Mouse (Mus musculus): ENCODE measurements around the gene Tjap1.

Tjap1 gene

DNA sequence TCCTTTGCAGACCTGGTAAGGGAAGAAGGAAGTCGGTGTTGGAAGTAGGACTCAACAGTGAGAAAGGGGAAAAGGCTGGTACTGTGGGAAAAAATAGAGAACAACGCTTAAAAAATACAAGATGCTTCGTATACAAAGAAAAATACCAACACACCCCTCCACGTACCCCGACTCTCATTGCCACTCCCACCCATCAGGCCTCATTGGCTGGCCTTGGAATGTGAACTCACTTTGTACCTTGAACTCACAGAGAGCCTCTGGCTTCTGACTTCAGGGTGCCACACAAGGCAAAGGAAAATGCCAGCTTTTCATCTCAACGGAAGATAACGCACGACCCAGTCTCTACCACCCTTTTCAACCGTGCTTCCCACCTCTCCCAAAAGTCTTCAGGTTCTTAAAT, 314 bp upstream of the Tjap1 start:
- DNase-seq (ENCODE audit: low spot score) = no peak

DNA sequence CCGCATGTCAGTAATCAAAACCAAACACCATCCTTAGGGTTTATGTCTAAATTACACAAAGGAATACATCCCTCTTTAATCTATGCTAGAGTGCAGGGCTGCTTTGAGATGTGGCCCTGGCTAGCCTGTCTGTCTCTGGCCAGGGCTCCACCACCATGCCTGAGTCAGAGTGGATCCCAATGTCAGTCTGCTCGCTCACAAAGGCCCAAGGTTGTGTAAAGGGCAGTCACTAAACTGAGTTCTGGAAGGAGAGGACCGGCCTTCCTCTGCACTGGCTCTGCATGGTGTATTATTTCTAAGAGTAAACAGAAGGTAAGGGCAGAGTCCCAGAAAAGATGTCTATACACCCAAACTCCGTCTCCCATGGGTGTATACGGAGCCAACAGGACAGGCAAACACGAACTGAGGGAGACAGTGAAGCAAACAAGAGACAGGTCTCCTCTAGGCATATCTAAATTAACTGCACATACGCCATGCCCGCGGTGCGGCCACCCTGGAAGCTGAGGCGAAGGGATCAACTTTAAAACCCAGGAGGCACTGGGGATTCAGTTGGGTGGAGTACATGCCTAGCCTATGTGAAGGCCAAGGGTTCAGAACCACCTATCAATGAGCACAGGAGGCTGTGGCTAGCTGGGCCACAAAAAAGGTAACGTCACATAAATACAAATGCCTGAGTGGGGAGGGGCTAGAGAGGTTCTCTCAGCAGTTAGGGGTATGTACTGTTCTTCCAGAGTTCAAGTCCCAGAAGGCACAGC, 4.6 kb downstream of the Tjap1 start:
- DNase-seq (ENCODE audit: low spot score) = no peak

DNA sequence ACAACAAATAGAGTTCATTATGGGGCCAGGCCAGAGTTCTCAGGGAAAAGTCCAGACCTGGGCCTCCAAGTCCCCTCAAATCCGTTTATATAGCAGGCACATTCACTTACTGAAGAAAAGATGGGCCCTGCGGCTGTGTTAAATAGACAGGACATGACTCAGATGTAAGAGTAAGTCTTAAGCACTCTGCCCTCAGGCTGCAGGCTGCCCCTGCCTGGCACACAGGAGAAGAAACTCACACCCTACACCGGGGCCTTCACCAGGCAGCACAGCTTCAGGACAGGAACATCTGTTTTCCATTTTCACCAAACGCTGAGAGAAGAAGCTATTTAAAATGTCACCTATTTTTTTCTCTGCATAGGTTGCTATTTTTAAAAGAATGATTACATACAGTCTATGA, 5.2 kb downstream of the Tjap1 start:
- no peak for DNase-seq (ENCODE audit: low spot score)

DNA sequence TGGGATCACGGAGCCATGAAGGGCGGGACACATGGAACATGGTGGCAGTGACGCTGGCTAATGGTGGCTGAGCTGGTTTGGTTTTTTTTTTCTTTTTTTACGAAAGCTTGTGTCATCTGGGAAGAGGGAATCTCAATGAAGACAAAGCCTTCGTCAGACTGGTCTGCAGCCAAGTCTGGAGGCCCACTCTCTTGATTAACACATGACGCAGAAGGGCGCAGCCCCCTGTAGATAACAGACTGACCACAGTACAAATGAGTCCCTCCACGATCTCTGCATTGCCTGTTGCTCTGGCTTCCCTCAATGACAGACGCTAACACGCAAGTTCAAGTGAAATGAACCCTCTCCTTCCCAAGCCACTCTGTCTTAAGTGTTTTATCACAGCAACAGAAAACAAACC, 7.3 kb downstream of the Tjap1 start:
- DNase-seq (ENCODE audit: low spot score) = no peak

DNA sequence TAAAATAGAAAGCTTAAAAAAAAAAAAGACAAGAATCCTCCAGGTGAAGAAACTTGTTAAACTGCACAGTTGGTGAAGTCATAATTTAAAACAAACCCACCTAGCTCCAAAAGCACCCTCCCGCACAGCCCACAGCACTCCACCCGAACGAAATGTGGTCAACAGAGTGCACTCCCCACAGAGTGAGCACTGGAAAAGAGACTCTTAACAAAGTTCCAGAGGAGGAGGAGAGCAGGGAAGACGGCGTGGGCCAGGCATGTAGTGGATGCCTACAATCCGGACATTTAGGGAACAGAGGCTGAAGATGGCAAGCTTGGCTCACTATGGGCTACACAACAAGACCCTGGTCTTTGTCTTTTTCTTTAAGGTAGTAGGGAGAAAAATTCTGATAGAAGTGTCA, 7.8 kb downstream of the Tjap1 start:
- no peak for DNase-seq (ENCODE audit: low spot score)

DNA sequence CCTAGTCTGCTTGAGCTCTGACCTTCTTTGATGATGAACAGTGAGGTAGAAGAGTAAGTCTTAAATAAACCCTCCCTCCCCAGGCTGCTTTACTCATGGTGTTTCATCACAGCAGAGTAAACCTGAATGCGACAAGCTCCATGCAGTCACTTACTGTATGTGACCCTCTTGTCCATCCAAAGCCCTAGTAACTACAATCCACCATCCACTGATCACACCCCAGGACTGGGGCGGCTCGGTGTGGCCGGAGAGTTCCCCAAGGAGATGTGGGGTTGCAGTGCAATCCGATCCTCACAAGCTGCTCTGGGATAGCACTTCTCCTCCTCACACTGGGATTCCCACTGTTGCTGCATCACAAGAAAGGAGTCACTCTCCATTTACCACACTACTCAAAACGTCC, 8.4 kb downstream of the Tjap1 start:
- no peak for DNase-seq (ENCODE audit: low spot score)

DNA sequence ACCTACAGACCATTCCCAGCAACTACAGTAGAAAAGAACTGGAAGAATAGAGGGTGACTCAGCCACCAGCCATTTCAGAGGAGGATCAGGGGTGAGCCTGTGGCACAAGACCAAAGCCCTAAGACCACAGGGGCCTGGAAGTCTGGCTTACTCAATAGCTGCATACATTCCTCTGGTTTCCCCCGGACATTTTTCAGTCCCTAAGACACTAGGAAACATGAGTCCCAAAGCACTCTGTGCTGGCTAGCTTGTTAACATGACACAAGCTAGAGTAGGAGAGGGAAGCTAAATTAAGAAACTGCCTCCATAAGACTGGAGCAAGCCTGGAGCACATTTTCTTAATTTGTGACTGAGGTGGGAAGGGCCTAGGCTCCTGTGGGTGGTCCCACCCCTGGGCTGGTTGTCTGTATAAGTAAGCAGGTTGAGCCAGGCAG, 9.0 kb downstream of the Tjap1 start:
- no peak for DNase-seq (ENCODE audit: low spot score)

DNA sequence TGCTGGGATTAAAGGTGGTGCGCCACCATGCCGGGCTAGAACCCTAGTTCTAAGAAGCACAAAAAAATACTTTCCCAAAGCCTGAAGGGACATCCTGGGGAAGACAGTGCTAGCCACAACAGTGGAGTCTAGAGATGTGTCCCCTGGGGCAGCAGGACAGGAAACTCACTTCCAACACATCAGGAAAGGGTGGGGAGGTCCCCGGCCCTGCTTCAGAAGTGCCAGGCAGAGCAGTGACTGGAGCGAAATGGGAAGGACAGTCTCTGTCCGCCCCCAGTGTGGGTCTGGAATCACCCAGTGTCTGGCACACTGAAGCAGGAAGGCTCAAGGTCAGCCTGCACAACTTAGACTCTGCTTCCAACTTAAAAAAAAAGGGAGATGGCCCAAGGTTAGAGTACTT, 10.2 kb downstream of the Tjap1 start:
- DNase-seq (ENCODE audit: low spot score) = no peak

DNA sequence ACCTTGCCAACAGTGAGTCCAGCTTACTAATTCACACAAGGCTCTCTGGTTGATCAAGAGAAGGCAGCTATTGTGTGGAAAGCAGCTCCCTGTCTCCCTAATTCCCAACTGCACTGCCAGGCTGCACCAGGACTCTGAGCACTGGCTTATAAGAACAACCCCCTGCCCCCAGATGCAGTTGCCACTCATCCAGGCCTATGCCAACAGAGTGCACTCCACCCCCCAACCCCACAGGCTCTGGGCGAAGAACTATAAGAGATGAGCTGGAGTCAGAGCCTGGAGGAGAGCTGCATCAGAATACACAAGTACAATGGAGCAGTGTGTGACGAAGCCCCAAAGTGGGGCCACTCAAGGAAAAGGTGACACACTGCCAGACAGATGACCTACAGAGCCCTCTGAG, 10.8 kb downstream of the Tjap1 start:
- DNase-seq (ENCODE audit: low spot score) = no peak

DNA sequence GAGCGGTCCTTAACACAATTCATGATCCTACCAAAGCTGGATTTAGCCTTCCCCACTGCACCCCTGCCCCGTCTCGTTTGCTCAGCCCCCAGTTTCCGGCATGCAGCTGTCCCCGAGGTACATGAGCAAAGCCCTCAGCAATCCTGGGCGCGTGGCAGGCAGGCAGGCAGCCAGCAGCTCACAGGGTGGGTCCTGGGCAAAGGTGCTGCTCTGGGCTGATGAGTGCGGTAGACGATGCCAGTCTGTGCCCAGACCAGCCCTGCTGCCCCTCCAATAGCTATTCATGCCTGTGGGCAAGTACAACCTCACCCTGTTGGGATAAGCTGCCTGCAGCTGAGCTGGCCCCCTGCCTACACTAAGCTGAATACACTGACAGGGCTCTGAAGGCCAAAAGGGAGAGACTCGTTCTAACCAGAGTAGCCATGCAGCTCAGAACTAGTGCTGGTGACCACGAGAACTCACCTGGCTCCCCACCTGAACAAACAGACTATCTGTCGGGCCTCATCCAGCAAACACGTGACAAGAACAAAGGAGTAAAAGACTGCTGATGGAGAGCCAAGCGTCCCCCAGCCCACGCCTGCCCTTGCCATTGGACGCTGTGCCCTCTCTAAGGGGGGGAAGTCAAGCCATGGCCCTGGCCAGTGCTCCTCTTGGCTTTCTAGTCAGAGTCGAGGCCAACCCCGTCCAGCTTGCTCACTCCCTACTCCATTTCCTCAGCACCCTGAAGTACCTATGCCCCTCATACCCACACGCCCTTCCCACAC, 12.9 kb downstream of the Tjap1 start:
- no peak for DNase-seq (ENCODE audit: low spot score)

DNA sequence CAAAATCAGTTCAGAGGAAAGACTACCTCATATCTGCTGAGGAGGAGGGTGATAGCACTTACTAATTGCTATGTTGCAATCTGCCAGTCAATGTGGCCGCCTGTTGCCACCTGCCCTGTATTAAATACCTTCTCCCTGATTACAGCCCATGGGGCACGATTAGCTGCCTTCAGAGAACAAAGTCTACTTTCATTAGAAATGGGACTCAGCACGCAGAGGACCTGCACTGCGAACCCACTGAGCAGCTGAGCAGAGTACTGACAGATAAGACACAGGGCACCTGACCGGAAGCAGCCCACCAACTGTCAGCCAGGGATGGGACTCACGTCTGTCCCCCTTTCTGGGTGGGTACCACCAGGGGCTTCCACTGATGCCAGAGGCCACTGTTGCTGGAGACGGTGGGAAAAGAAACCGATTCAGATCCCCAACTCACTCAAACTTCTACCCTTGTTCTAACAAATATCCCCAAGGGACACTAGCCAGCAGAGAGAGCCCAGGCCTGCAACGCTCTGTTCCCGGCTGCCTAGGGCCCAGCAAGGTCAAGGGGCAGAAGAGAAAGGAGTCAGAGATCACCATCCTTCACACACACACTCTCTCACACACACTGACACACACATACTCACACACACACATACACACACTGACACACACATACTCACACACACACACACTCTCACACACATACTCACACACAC, 14.7 kb downstream of the Tjap1 start:
- DNase-seq (ENCODE audit: low spot score) = no peak

DNA sequence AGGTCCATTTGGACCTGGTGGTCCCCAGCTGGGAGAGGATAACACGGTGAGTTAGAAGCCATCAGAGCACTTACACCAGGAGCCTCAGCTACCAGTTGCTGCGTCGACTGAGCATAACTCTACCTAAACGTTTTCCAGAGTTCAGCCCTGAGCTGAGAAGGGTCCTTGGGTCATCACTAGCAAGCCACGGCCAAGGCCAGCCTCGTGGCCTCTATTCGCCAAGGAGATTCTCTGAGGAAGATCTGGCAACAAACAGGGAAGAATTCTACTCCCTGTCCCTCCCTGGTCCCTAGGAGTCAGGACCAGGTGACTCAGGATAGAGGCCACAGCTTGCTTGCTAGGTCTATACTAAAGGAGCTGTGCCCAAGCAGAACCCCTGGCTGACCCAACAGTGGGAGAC, 15.3 kb downstream of the Tjap1 start:
- DNase-seq (ENCODE audit: low spot score) = no peak

DNA sequence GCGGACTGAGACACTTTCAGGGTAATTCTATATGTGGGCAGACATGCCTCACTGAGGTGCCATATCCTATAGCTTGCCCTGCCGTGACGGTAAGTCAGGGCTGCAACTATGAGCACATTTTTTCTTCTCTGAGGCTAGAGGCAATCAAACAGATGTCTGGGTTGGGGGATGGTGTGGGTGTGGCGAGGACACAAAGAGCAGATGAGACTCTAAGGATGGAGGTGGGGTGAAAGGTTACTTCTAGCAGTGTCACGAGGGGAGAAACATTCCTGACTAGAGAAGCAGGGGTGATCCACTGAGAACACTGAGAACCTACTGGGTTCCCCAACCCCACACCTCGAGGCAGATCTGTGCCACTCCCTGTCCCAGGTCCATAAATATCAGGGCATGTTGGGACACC, 15.8 kb downstream of the Tjap1 start:
- no peak for DNase-seq (ENCODE audit: low spot score)

DNA sequence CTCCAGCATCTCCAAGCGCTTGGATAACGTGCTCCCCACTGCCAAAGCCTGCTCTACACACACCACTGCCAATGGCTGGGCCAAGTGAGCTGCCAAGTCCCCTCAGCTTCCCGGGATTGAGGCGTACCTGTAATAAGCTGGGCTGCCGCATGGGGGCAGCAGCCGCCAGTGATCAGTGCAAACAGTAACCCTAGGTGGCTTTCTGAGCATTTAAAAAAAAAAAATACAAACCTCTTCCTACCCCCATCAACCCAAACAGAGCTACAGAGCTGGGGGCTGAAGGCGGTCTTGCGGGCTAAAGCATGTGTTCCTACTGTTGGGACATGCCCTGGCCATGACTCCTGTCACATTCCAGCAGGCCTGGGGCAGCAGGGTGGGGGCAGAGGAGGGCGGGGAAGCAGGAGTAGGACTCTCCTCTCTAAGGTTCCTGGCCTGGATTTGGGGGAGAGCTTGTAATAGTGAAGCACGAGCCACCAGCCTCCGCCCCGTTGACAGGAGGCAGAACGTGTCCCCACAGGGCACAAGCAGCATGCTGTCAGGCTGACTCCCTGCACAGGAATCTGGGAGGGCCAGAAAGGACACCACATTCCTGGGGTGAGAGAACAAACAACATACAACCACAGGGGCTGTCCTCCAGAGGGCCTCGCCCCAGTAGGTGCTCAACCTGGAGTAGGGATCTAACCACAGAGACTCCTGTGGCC, 16.8 kb downstream of the Tjap1 start:
- DNase-seq (ENCODE audit: low spot score) = no peak

DNA sequence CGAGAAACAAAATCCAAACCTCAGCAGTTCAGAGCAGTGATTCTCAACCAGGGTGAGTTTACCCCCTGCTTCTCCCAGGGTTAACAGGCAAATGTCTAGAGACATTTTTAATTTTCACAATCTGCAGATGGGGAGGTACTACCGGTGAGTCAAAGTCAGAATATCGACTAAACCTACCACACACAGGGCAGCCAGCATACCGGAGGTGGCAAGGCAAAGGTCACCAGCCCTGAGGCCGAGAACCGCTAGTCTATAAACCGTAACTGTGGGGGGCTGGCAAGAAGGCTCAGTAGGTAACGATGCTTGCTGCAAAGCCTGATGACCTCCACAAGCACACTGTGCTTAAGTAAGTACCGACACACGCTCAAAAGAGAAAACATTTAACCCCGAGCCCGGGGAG, 17.3 kb downstream of the Tjap1 start:
- no peak for DNase-seq (ENCODE audit: low spot score)

DNA sequence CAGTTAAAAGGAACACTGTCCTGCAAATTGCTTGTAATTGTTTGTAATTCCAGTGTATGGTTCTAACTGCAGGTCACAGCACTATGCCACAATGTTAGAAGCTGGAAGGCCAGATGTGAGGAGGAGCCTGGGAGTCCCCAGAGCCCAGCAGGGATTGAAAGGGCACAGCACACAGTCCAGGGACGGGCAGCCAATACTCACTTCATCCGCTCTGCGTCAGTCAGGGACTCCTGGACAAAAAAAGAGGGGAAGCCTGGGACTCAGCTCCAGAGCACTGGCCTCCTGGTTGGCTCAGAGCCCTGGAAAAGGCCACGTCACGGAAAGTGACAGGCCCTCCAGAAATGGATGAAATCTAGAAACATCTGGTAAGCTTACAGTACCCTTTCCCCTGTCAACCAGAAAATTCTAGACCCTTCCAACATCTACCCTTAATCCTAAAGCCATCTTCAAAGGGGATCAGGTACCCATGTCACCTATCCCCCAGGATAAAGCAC, 20.6 kb downstream of the Tjap1 start:
- no peak for DNase-seq (ENCODE audit: low spot score)

DNA sequence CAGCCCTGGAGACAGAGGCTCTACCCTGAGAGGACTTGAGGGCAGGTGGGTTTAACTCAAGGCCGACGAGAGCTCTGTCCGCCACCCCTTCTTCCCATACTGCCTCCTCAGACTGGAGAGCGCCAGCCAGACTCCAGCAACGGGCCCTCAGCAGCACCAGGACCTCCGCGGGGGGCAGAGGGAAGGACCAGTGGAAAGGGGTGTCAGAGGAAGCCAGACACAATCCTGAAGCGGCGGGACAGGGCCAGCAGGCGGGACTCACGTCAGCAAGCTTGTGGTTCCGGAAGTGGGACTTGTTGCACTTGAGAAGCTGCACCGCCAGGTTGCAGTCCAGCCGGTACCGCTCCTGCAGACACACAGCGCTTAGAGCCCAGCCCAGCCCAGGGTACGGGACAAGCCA, 23.2 kb downstream of the Tjap1 start:
- no peak for DNase-seq (ENCODE audit: low spot score)

DNA sequence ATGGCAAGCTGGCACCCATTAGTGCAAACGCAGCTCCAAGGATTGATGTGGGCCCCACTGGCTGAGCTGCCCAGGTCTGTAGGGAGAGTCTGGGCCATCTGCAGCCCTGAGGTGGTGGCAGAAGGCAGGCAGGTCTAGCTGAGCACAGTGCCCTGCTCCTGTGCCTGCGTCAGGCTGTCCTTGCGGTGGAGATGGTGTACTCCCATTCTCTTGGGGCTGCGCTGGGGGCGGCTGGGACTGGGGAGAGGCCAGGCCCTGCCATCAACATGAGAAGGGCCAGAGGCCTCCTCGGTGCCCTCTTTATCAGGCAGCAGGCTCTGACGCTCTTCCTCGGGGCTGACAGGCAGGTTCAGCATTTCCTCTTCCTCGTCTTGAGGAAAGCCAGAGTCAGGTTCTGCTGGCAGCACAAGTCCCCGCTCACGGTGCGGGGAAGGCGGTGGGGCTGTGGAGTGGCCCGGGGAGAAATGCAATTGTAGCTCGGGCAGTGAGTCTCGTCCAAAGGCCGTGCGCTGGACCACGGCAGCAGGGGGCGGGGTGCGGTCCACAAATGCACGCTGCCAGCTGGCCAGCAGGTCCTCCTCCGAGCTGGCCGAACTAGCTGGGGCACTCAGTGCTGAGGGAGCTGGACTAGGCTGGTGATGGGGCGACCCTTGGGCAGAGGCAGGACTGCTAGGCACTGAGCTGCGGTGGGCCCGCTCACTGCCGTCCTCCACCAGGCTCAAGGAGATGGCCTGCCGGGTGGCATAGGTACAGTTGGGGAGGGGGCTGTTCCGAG, 24.4 kb downstream of the Tjap1 start:
- DNase-seq (ENCODE audit: low spot score) = no peak

DNA sequence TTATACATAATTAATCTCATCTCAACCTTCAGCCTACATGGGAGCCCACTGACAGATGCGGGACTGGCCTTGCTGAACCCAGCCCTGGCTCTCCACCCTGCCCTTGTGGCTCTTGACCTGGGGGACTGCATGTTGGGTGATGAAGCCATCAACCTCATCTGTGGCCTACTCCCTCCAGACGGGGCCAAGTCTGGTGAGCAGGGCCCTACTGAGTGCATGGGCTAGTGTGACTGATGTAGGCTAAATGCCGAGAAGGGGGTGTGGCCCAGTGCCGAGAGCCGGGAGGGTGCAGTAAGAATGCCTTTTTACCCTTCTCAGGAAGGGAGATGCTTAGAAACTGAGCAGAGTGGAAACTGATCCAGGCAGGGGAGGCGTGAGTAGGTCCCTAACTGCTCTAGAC, 27.7 kb downstream of the Tjap1 start:
- no peak for DNase-seq (ENCODE audit: low spot score)

DNA sequence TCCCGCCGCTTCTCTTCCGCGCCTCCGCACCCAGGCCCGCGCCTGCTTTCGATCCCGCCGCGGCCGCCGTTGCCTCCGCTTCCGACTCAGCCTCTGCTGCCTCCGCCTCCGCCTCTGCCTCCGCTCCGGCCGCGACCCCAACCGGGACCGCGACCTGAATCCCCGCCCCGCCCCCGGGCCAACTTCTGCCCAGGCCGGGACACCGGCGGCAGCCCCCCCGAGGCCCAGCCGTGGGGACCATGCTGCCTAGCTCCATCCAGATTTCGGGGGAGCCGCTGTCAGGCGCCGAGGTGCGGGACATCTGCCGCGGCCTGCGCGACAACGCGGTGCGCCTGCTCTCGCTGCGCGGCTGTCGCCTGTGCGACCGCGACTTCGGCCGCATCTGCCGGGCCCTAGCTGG, 28.7 kb downstream of the Tjap1 start:
- DNase-seq (ENCODE audit: low spot score) = no peak

DNA sequence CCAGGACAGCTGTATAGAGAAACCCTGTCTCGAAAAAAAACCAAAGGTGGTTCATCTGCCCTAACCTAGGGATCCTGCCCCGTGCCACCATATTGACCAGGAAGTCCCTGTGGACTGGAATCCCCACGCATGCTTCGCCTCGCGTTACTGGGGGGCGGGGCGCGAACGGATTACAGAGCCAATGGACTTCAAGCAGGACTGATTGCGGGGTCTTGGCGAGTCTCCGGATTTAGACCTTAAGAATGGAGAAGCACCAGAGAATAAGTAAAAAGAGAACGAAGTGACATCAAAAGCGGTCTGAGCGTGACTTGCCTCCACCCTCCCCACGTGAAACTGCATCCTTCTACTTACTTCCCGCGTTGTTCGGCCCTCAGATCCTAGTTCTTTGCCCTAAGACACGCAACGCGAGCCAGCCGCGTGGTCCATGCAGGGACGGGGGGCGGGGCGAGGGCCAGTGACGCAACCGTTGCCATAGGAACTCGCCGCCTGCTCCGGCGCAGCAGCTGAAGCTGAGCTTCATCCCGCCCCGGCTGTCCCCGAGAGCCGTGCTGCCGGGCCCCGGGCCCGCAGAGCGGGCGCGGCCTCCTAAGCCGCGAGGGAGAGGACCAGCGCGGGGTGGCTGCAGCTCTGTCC, 29.3 kb downstream of the Tjap1 start, which contains the start of gene Lrrc73:
Gene Lrrc73 (plus strand): TSS at position 80 of the 633 bp plus-strand sequence.
- peak; percentile 82 for DNase-seq (ENCODE audit: low spot score)

All from ovary, adult 18-20 months (tissue).